22 mouse cellular contexts compared by ENCODE assay signal in the genomic region with DNA sequence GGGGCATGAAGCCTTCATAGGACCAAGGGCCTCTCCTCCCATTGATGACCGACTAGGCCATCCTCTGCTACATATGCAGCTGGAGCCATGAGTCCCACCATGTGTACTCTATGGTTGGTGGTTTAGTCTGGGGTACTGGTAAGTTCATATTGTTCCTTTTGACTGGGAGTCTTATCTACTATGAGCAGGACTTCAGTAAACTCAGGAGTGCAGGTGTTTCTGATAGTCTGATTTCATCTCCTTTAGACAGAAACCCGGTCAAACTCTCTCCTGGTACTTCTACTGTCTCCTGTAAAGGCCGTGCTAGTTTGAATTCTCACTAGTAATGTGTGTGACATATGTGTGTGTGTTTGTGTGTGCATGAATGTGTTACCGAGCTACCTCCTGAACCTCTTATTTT. TPM values are rescaled to one million over a fixed set of nuclear protein-coding genes. Genes with fewer than 3 reads are reported as not detected.
"Had no signal": no experiment of that assay in that cellular context is flagged by ENCODE, and none has a peak within 500 bp of the region (broad histone marks: within the 10 kb centered on the region; RNA-seq: fewer than 3 reads in every experiment).

No protein-coding gene starts in this region.

- H3K4me3 ChIP-seq: intestine, embryonic 15.5 days; kidney, embryonic 15.5 days; left cerebral cortex, adult 2 months; lung, embryonic 15.5 days; midbrain, embryonic 10.5 days; neural tube, embryonic 12.5 days; neural tube, embryonic 15.5 days had no signal

- H3K9ac ChIP-seq: intestine, embryonic 15.5 days; kidney, embryonic 15.5 days; lung, embryonic 15.5 days; neural tube, embryonic 12.5 days; neural tube, embryonic 15.5 days had no signal

- H3K9me3 ChIP-seq: intestine, embryonic 15.5 days; lung, embryonic 15.5 days; neural tube, embryonic 12.5 days; neural tube, embryonic 15.5 days had no signal

- H3K36me3 ChIP-seq: intestine, embryonic 15.5 days; kidney, embryonic 15.5 days; lung, embryonic 15.5 days; midbrain, embryonic 10.5 days; neural tube, embryonic 12.5 days; neural tube, embryonic 15.5 days had no signal

- H3K4me1 ChIP-seq: intestine, embryonic 15.5 days; lung, embryonic 15.5 days; midbrain, embryonic 10.5 days; neural tube, embryonic 12.5 days had no signal

- DNase-seq: kidney, adult 11 months; kidney, adult 8-10 months; kidney, postnatal 10 days; kidney, postnatal 36 days; layer of hippocampus, postnatal 36 days; lung, adult 18-20 months; lung, postnatal 10 days; lung, postnatal 4 days; midbrain, embryonic 14.5 days; right cerebral cortex, adult 18-20 months; right cerebral cortex, postnatal 14 days; right cerebral cortex, postnatal 4 days; thymus, postnatal 25 days had no signal

- H3K4me2 ChIP-seq: intestine, embryonic 15.5 days; kidney, embryonic 15.5 days; lung, embryonic 15.5 days; neural tube, embryonic 12.5 days; neural tube, embryonic 15.5 days had no signal

- ATAC-seq: intestine, embryonic 15.5 days had no signal

- H3K27ac ChIP-seq: intestine, embryonic 15.5 days; kidney, embryonic 15.5 days; left cerebral cortex, adult 2 months; lung, embryonic 15.5 days; midbrain, embryonic 10.5 days; neural tube, embryonic 12.5 days; neural tube, embryonic 15.5 days; stomach, postnatal 0 days had no signal

- H3K27me3 ChIP-seq: intestine, embryonic 15.5 days; kidney, embryonic 15.5 days; lung, embryonic 15.5 days; neural tube, embryonic 12.5 days; neural tube, embryonic 15.5 days had no signal

RNA-seq across cellular contexts. Expression of gene Scd4, which starts 32.8 kb away (rescaled TPM):
- polyA plus RNA-seq: limb, embryonic 11.5 days had no signal
